Mouse (Mus musculus) CH12.LX (cell line): ENCODE measurements around the gene Tmem54.

Experiments used
- CTCF ChIP-seq, 2 experiments: IDR thresholded peaks in 1 of 2; conservative IDR thresholded peaks in 1 of 2; 2 replicates each; pipeline ENCODE4 v1.5.1; 2011 to 2012; ENCODE audit warnings: low read depth in 2 of 2, low read length in 2 of 2, improper control_type of control experiment in 1 of 2, inconsistent platforms in 1 of 2, mild to moderate bottlenecking in 1 of 2, moderate library complexity in 1 of 2
- JUN ChIP-seq: IDR thresholded peaks from 2 replicates; pipeline ENCODE4 v1.6.1; 2011; ENCODE audit warnings: low read depth, mild to moderate bottlenecking, low read length, improper control_type of control experiment, moderate library complexity; ENCODE audit not compliant: insufficient read depth
- POLR2A ChIP-seq: IDR thresholded peaks from 2 replicates; pipeline ENCODE4 v1.6.1; 2011; ENCODE audit warnings: low read depth, mild to moderate bottlenecking, improper control_type of control experiment, low read length
- UBTF ChIP-seq: IDR thresholded peaks from 2 replicates; pipeline ENCODE4 v1.6.1; 2012; ENCODE audit warnings: low read depth, mild to moderate bottlenecking, inconsistent platforms, low read length, improper control_type of control experiment, moderate library complexity
- ZNF384 ChIP-seq: IDR thresholded peaks from 2 replicates; pipeline ENCODE4 v1.6.1; 2012; ENCODE audit warnings: low read depth, low read length, improper control_type of control experiment, inconsistent platforms

DNA sequence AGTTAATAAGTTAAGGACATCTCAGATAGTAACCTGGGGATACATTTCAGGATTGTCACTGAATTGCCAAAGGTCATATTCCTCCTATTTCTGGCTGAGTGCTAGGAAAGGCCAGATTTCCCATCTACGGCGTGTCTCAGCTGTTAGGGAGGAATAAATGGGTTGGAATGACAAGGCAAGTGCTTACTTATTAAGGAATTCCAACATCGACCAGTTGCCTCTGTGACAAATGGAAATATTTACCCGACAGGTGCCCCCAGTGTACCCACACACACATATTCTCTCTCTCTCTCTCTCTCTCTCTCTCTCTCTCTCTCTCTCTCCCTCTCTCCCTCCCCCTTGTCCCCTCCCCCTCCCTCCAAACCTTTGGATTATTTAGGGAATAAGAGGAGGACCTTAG, 40.6 kb downstream of the Tmem54 start:
- TF ChIP-seq JUN, result no peak
- TF ChIP-seq ZNF384, result no peak
- TF ChIP-seq CTCF (conservative IDR thresholded peaks at IDR 0.05 in 1 of 2, IDR thresholded peaks at IDR 0.05 in 1 of 2; ENCODE audit: low read depth in 2 of 2, low read length in 2 of 2), result no peak
- TF ChIP-seq UBTF, result no peak
- TF ChIP-seq POLR2A, result no peak
